Mouse (Mus musculus) bone marrow macrophage, adult 2 months (primary cell): ENCODE results near the gene Tpd52l2.

Experiments
- CTCF ChIP-seq: IDR thresholded peaks from 2 replicates; pipeline ENCODE4 v1.5.1; 2012; ENCODE audit warnings: low read depth, mild to moderate bottlenecking, low read length, moderate library complexity
- POLR2A ChIP-seq: IDR thresholded peaks from 2 replicates; pipeline ENCODE4 v1.6.1; 2012; ENCODE audit warnings: mild to moderate bottlenecking, low read depth, low read length, borderline replicate concordance

- TF ChIP-seq CTCF (no peak), POLR2A (no peak)
Measured at GRCm38 (mm10) chr2:181459153-181459672, 37.7 kb upstream of the Tpd52l2 start, which contains the start of gene Zbtb46.
